Mouse (Mus musculus): ENCODE data around the gene Dido1. TPM values are rescaled to one million over a fixed set of nuclear protein-coding genes. Genes with fewer than 3 reads are reported as not detected.

Dido1 gene
- polyA plus RNA-seq, 1 experiment from 2014 or later, result 28.6 TPM

- H3K4me3 ChIP-seq (replicated peaks), result peak overlapping the region; percentile 62
- ATAC-seq (ENCODE audit: insufficient number of reproducible peaks, low FRiP score, low TSS enrichment, low read depth), result no peak
- H3K9ac ChIP-seq, result peak overlapping the region; percentile 81; the same call in 1 of the 2 replicates
- H3K36me3 ChIP-seq, result no peaks in the 10 kb centered on the region
- WGBS, result 34% methylated on average over 4 of the region's 4 CpGs
- peak overlapping the region; percentile 95 for H3K27ac ChIP-seq (replicated peaks)
- peaks cover 34% of the 10 kb centered on the region for H3K4me1 ChIP-seq
- H3K9me3 ChIP-seq (replicated peaks), result no peaks in the 10 kb centered on the region
- no peaks in the 10 kb centered on the region for H3K27me3 ChIP-seq
- H3K4me2 ChIP-seq (replicated peaks), result peak overlapping the region; percentile 87
Measured at GRCm38 (mm10) chr2:180702701-180703149, 7.1 kb downstream of the Dido1 start.

GRCm38 (mm10) chr2:180701767-180702621, 7.8 kb downstream of the Dido1 start:
- H3K4me1 ChIP-seq, result peaks cover 37% of the 10 kb centered on the region
- H3K4me3 ChIP-seq (replicated peaks), result peak overlapping the region; percentile 62
- WGBS, result under 1% methylated on average over 57 of the region's 66 CpGs
- H3K9ac ChIP-seq, result peak overlapping the region; percentile 81
- H3K27me3 ChIP-seq, result no peaks in the 10 kb centered on the region
- H3K4me2 ChIP-seq (replicated peaks), result peak overlapping the region; percentile 87
- H3K9me3 ChIP-seq (replicated peaks), result no peaks in the 10 kb centered on the region
- no peaks in the 10 kb centered on the region for H3K36me3 ChIP-seq
- H3K27ac ChIP-seq (replicated peaks), result peak overlapping the region; percentile 95
- peak; percentile 95 for ATAC-seq (ENCODE audit: insufficient number of reproducible peaks, low FRiP score, low TSS enrichment, low read depth)

- 4% methylated on average over 26 of the region's 26 CpGs for WGBS
- no peak; the same call in 1 of the 2 replicates for ATAC-seq (ENCODE audit: insufficient number of reproducible peaks, low FRiP score, low TSS enrichment, low read depth)
- no peaks in the 10 kb centered on the region for H3K27me3 ChIP-seq
Measured at GRCm38 (mm10) chr2:180701053-180701766, 8.6 kb downstream of the Dido1 start.

GRCm38 (mm10) chr2:180700457-180700856, 9.3 kb downstream of the Dido1 start:
- Histone ChIP-seq H3K36me3 (no peaks in the 10 kb centered on the region), H3K9ac (peak overlapping the region; percentile 81; the same call in 1 of the 2 replicates)

More at GRCm38 (mm10) chr2:180701053-180701766, 8.6 kb downstream of the Dido1 start:
- no peaks in the 10 kb centered on the region for H3K9me3 ChIP-seq (replicated peaks)
- H3K4me3 ChIP-seq (replicated peaks), result peak overlapping the region; percentile 62
- no peaks in the 10 kb centered on the region for H3K36me3 ChIP-seq
- H3K4me2 ChIP-seq (replicated peaks), result peak overlapping the region; percentile 87
- H3K9ac ChIP-seq, result peak overlapping the region; percentile 81
- H3K4me1 ChIP-seq, result peaks cover 42% of the 10 kb centered on the region
- peak overlapping the region; percentile 95 for H3K27ac ChIP-seq (replicated peaks)

GRCm38 (mm10) chr2:180695176-180695575, 14.6 kb downstream of the Dido1 start:
- Histone ChIP-seq H3K4me1 (peaks cover 38% of the 10 kb centered on the region), H3K36me3 (peaks cover 9% of the 10 kb centered on the region), H3K27ac (replicated peaks) (no peak overlapping the region), H3K9ac (no peak overlapping the region), H3K4me2 (replicated peaks) (no peak overlapping the region), H3K27me3 (no peaks in the 10 kb centered on the region), H3K4me3 (replicated peaks) (no peak overlapping the region), H3K9me3 (replicated peaks) (no peaks in the 10 kb centered on the region)
- ATAC-seq (ENCODE audit: insufficient number of reproducible peaks, low FRiP score, low TSS enrichment, low read depth), result no peak
- 82% methylated on average over 2 of the region's 2 CpGs for WGBS

More at GRCm38 (mm10) chr2:180700457-180700856, 9.3 kb downstream of the Dido1 start:
- H3K9me3 ChIP-seq (replicated peaks), result no peaks in the 10 kb centered on the region
- 69% methylated on average over 5 of the region's 5 CpGs for WGBS
- H3K27me3 ChIP-seq, result no peaks in the 10 kb centered on the region
- H3K4me3 ChIP-seq (replicated peaks), result peak overlapping the region; percentile 62
- H3K27ac ChIP-seq (replicated peaks), result no peak overlapping the region
- ATAC-seq (ENCODE audit: insufficient number of reproducible peaks, low FRiP score, low TSS enrichment, low read depth), result no peak
- H3K4me2 ChIP-seq (replicated peaks), result peak overlapping the region; percentile 87
- peaks cover 45% of the 10 kb centered on the region for H3K4me1 ChIP-seq

- H3K9ac ChIP-seq, result no peak overlapping the region
- ATAC-seq (ENCODE audit: insufficient number of reproducible peaks, low FRiP score, low TSS enrichment, low read depth), result no peak
- peak overlapping the region; percentile 63 for H3K27ac ChIP-seq (replicated peaks)
- peaks cover 34% of the 10 kb centered on the region for H3K36me3 ChIP-seq
- no peak overlapping the region for H3K4me3 ChIP-seq (replicated peaks)
- no peak overlapping the region for H3K4me2 ChIP-seq (replicated peaks)
- H3K4me1 ChIP-seq, result peaks cover 25% of the 10 kb centered on the region
- WGBS, result 0% methylated on average over 1 of the region's 1 CpGs
- H3K9me3 ChIP-seq (replicated peaks), result no peaks in the 10 kb centered on the region
- no peaks in the 10 kb centered on the region for H3K27me3 ChIP-seq
Measured at GRCm38 (mm10) chr2:180692630-180693029, 17.2 kb downstream of the Dido1 start.

- H3K36me3 ChIP-seq, result peaks cover 60% of the 10 kb centered on the region
- no peaks in the 10 kb centered on the region for H3K27me3 ChIP-seq
- ATAC-seq (ENCODE audit: insufficient number of reproducible peaks, low FRiP score, low TSS enrichment, low read depth), result no peak
- H3K4me2 ChIP-seq (replicated peaks), result no peak overlapping the region
- H3K9me3 ChIP-seq (replicated peaks), result no peaks in the 10 kb centered on the region
- H3K4me1 ChIP-seq, result peaks cover 14% of the 10 kb centered on the region
- H3K27ac ChIP-seq (replicated peaks), result no peak overlapping the region
- WGBS, result 87% methylated on average over 5 of the region's 5 CpGs
- H3K9ac ChIP-seq, result no peak overlapping the region
- no peak overlapping the region for H3K4me3 ChIP-seq (replicated peaks)
Measured at GRCm38 (mm10) chr2:180689841-180690240, 20.0 kb downstream of the Dido1 start.

GRCm38 (mm10) chr2:180684031-180684430, 25.8 kb downstream of the Dido1 start:
- H3K4me2 ChIP-seq (replicated peaks), result no peak overlapping the region
- ATAC-seq (ENCODE audit: insufficient number of reproducible peaks, low FRiP score, low TSS enrichment, low read depth), result no peak
- WGBS, result 92% methylated on average over 4 of the region's 4 CpGs
- H3K9ac ChIP-seq, result no peak overlapping the region
- H3K27ac ChIP-seq (replicated peaks), result no peak overlapping the region
- H3K4me1 ChIP-seq, result no peaks in the 10 kb centered on the region
- H3K9me3 ChIP-seq (replicated peaks), result no peaks in the 10 kb centered on the region
- no peaks in the 10 kb centered on the region for H3K27me3 ChIP-seq
- H3K4me3 ChIP-seq (replicated peaks), result no peak overlapping the region
- peaks cover 90% of the 10 kb centered on the region for H3K36me3 ChIP-seq

- Histone ChIP-seq H3K4me3 (replicated peaks) (no peak overlapping the region), H3K9me3 (replicated peaks) (no peaks in the 10 kb centered on the region), H3K4me1 (no peaks in the 10 kb centered on the region), H3K36me3 (peaks cover 85% of the 10 kb centered on the region), H3K27ac (replicated peaks) (no peak overlapping the region), H3K9ac (no peak overlapping the region), H3K4me2 (replicated peaks) (no peak overlapping the region), H3K27me3 (no peaks in the 10 kb centered on the region)
- ATAC-seq (ENCODE audit: insufficient number of reproducible peaks, low FRiP score, low TSS enrichment, low read depth), result no peak
- 88% methylated on average over 2 of the region's 2 CpGs for WGBS
Measured at GRCm38 (mm10) chr2:180683524-180683923, 26.3 kb downstream of the Dido1 start.

- Histone ChIP-seq H3K27me3 (no peaks in the 10 kb centered on the region), H3K4me2 (replicated peaks) (no peak overlapping the region), H3K9me3 (replicated peaks) (no peaks in the 10 kb centered on the region), H3K27ac (replicated peaks) (no peak overlapping the region), H3K4me3 (replicated peaks) (no peak overlapping the region), H3K36me3 (peaks cover 64% of the 10 kb centered on the region), H3K9ac (no peak overlapping the region), H3K4me1 (no peaks in the 10 kb centered on the region)
- 70% methylated on average over 2 of the region's 2 CpGs for WGBS
- ATAC-seq (ENCODE audit: insufficient number of reproducible peaks, low FRiP score, low TSS enrichment, low read depth), result no peak
Measured at GRCm38 (mm10) chr2:180681225-180681624, 28.6 kb downstream of the Dido1 start.

GRCm38 (mm10) chr2:180678609-180679140, 31.1 kb downstream of the Dido1 start:
- ATAC-seq (ENCODE audit: insufficient number of reproducible peaks, low FRiP score, low TSS enrichment, low read depth), result peak; percentile 44; the same call in 1 of the 2 replicates
- H3K27me3 ChIP-seq, result no peaks in the 10 kb centered on the region
- H3K9me3 ChIP-seq (replicated peaks), result no peaks in the 10 kb centered on the region
- H3K36me3 ChIP-seq, result peaks cover 46% of the 10 kb centered on the region
- H3K4me3 ChIP-seq (replicated peaks), result no peak overlapping the region
- 26% methylated on average over 4 of the region's 4 CpGs for WGBS
- H3K4me2 ChIP-seq (replicated peaks), result no peak overlapping the region
- no peak overlapping the region for H3K9ac ChIP-seq
- H3K4me1 ChIP-seq, result no peaks in the 10 kb centered on the region
- no peak overlapping the region for H3K27ac ChIP-seq (replicated peaks)

Measured in embryonic facial prominence, embryonic 15.5 days (tissue).